Mouse (Mus musculus): Measurements from ENCODE around the gene Lrrfip1. TPM values are rescaled to one million over a fixed set of nuclear protein-coding genes. Genes with fewer than 3 reads are reported as not detected.

Gene Lrrfip1
- polyA plus RNA-seq, 1 experiment from 2014 or later = 60.4 TPM

GRCm38 (mm10) chr1:91035266-91035665, 36.7 kb downstream of the Lrrfip1 start:
- Histone ChIP-seq H3K36me3 (ENCODE audit: control insufficient read depth, insufficient read depth, low read length) (no peaks in the 10 kb centered on the region), H3K4me3 (ENCODE audit: low read depth, low read length) (no peak overlapping the region), H3K4me1 (replicated peaks; ENCODE audit: control insufficient read depth, insufficient read depth, low read length) (peaks cover 9% of the 10 kb centered on the region), H3K27me3 (replicated peaks; ENCODE audit: control insufficient read depth, insufficient read depth, low read length) (no peaks in the 10 kb centered on the region), H3K4me2 (ENCODE audit: low read length) (no peak overlapping the region), H3K27ac (ENCODE audit: low read depth) (no peak overlapping the region), H3K9ac (ENCODE audit: low read length) (no peak overlapping the region), H3K9me3 (ENCODE audit: control insufficient read depth, low read length) (no peaks in the 10 kb centered on the region)
- 75% methylated on average over 2 of the region's 2 CpGs for WGBS
- DNase-seq (ENCODE audit: low spot score) = no peak
- no peak for ATAC-seq (replicated peaks; ENCODE audit: low FRiP score, low TSS enrichment, low read depth)

GRCm38 (mm10) chr1:91037213-91037612, 38.7 kb downstream of the Lrrfip1 start:
- H3K9me3 ChIP-seq (ENCODE audit: control insufficient read depth, low read length) = no peaks in the 10 kb centered on the region
- no peaks in the 10 kb centered on the region for H3K36me3 ChIP-seq (ENCODE audit: control insufficient read depth, insufficient read depth, low read length)
- H3K4me2 ChIP-seq (ENCODE audit: low read length) = no peak overlapping the region
- ATAC-seq (replicated peaks; ENCODE audit: low FRiP score, low TSS enrichment, low read depth) (no peak), DNase-seq (ENCODE audit: low spot score) (no peak)
- no peak overlapping the region for H3K9ac ChIP-seq (ENCODE audit: low read length)
- H3K27ac ChIP-seq (ENCODE audit: low read depth) = no peak overlapping the region
- H3K4me3 ChIP-seq (ENCODE audit: low read depth, low read length) = no peak overlapping the region
- no peaks in the 10 kb centered on the region for H3K27me3 ChIP-seq (replicated peaks; ENCODE audit: control insufficient read depth, insufficient read depth, low read length)
- 86% methylated on average over 4 of the region's 4 CpGs for WGBS
- H3K4me1 ChIP-seq (replicated peaks; ENCODE audit: control insufficient read depth, insufficient read depth, low read length) = peaks cover 9% of the 10 kb centered on the region; the same call in 1 of the 2 replicates

GRCm38 (mm10) chr1:91038010-91038409, 39.5 kb downstream of the Lrrfip1 start:
- no peak for ATAC-seq (replicated peaks; ENCODE audit: low FRiP score, low TSS enrichment, low read depth)
- Histone ChIP-seq H3K27ac (ENCODE audit: low read depth) (no peak overlapping the region), H3K27me3 (replicated peaks; ENCODE audit: control insufficient read depth, insufficient read depth, low read length) (no peaks in the 10 kb centered on the region), H3K4me2 (ENCODE audit: low read length) (no peak overlapping the region), H3K36me3 (ENCODE audit: control insufficient read depth, insufficient read depth, low read length) (no peaks in the 10 kb centered on the region), H3K9me3 (ENCODE audit: control insufficient read depth, low read length) (no peaks in the 10 kb centered on the region), H3K4me1 (replicated peaks; ENCODE audit: control insufficient read depth, insufficient read depth, low read length) (peaks cover 5% of the 10 kb centered on the region; the same call in 1 of the 2 replicates), H3K9ac (ENCODE audit: low read length) (no peak overlapping the region), H3K4me3 (ENCODE audit: low read depth, low read length) (no peak overlapping the region)
- DNase-seq (ENCODE audit: low spot score) = no peak
- 82% methylated on average over 6 of the region's 6 CpGs for WGBS

GRCm38 (mm10) chr1:91038531-91038930, 40.0 kb downstream of the Lrrfip1 start:
- no peak overlapping the region for H3K4me3 ChIP-seq (ENCODE audit: low read depth, low read length)
- H3K9me3 ChIP-seq (ENCODE audit: control insufficient read depth, low read length) = no peaks in the 10 kb centered on the region
- peaks cover 7% of the 10 kb centered on the region; the same call in 1 of the 2 replicates for H3K4me1 ChIP-seq (replicated peaks; ENCODE audit: control insufficient read depth, insufficient read depth, low read length)
- 57% methylated on average over 6 of the region's 6 CpGs for WGBS
- no peak overlapping the region for H3K4me2 ChIP-seq (ENCODE audit: low read length)
- H3K27ac ChIP-seq (ENCODE audit: low read depth) = no peak overlapping the region
- H3K36me3 ChIP-seq (ENCODE audit: control insufficient read depth, insufficient read depth, low read length) = no peaks in the 10 kb centered on the region
- no peak for DNase-seq (ENCODE audit: low spot score)
- no peak overlapping the region for H3K9ac ChIP-seq (ENCODE audit: low read length)
- no peak for ATAC-seq (replicated peaks; ENCODE audit: low FRiP score, low TSS enrichment, low read depth)
- no peaks in the 10 kb centered on the region for H3K27me3 ChIP-seq (replicated peaks; ENCODE audit: control insufficient read depth, insufficient read depth, low read length)

GRCm38 (mm10) chr1:91041605-91042004, 43.1 kb downstream of the Lrrfip1 start:
- H3K4me2 ChIP-seq (ENCODE audit: low read length) = no peak overlapping the region
- WGBS = 65% methylated on average over 5 of the region's 5 CpGs
- no peak overlapping the region for H3K9ac ChIP-seq (ENCODE audit: low read length)
- no peaks in the 10 kb centered on the region for H3K9me3 ChIP-seq (ENCODE audit: control insufficient read depth, low read length)
- no peak overlapping the region for H3K4me3 ChIP-seq (ENCODE audit: low read depth, low read length)
- H3K4me1 ChIP-seq (replicated peaks; ENCODE audit: control insufficient read depth, insufficient read depth, low read length) = peaks cover 9% of the 10 kb centered on the region; the same call in 1 of the 2 replicates
- 0 out of 2 replicates have a peak overlapping the region, but pooled peaks have one; percentile 24 for H3K27ac ChIP-seq (ENCODE audit: low read depth)
- peak; percentile 48; the same call in 1 of the 2 replicates for ATAC-seq (replicated peaks; ENCODE audit: low FRiP score, low TSS enrichment, low read depth)
- no peak for DNase-seq (ENCODE audit: low spot score)
- no peaks in the 10 kb centered on the region for H3K36me3 ChIP-seq (ENCODE audit: control insufficient read depth, insufficient read depth, low read length)
- no peaks in the 10 kb centered on the region for H3K27me3 ChIP-seq (replicated peaks; ENCODE audit: control insufficient read depth, insufficient read depth, low read length)

- Histone ChIP-seq H3K27me3 (replicated peaks; ENCODE audit: control insufficient read depth, insufficient read depth, low read length) (no peaks in the 10 kb centered on the region), H3K9ac (ENCODE audit: low read length) (no peak overlapping the region), H3K4me3 (ENCODE audit: low read depth, low read length) (no peak overlapping the region), H3K4me1 (replicated peaks; ENCODE audit: control insufficient read depth, insufficient read depth, low read length) (peaks cover 9% of the 10 kb centered on the region; the same call in 1 of the 2 replicates), H3K4me2 (ENCODE audit: low read length) (no peak overlapping the region), H3K27ac (ENCODE audit: low read depth) (no peak overlapping the region; the same call in 1 of the 2 replicates), H3K9me3 (ENCODE audit: control insufficient read depth, low read length) (no peaks in the 10 kb centered on the region), H3K36me3 (ENCODE audit: control insufficient read depth, insufficient read depth, low read length) (no peaks in the 10 kb centered on the region)
- DNase-seq (ENCODE audit: low spot score) = peak; percentile 58
- 52% methylated on average over 5 of the region's 5 CpGs for WGBS
- ATAC-seq (replicated peaks; ENCODE audit: low FRiP score, low TSS enrichment, low read depth) = no peak; the same call in 1 of the 2 replicates
Measured at GRCm38 (mm10) chr1:91043191-91043590, 44.7 kb downstream of the Lrrfip1 start.

- Histone ChIP-seq H3K4me3 (ENCODE audit: low read depth, low read length) (no peak overlapping the region), H3K27me3 (replicated peaks; ENCODE audit: control insufficient read depth, insufficient read depth, low read length) (no peaks in the 10 kb centered on the region), H3K36me3 (ENCODE audit: control insufficient read depth, insufficient read depth, low read length) (no peaks in the 10 kb centered on the region), H3K9ac (ENCODE audit: low read length) (no peak overlapping the region), H3K9me3 (ENCODE audit: control insufficient read depth, low read length) (no peaks in the 10 kb centered on the region), H3K4me1 (replicated peaks; ENCODE audit: control insufficient read depth, insufficient read depth, low read length) (peaks cover 7% of the 10 kb centered on the region; the same call in 1 of the 2 replicates), H3K4me2 (ENCODE audit: low read length) (no peak overlapping the region), H3K27ac (ENCODE audit: low read depth) (no peak overlapping the region)
- DNase-seq (ENCODE audit: low spot score) = no peak
- WGBS = 82% methylated on average over 10 of the region's 10 CpGs
- no peak for ATAC-seq (replicated peaks; ENCODE audit: low FRiP score, low TSS enrichment, low read depth)
Measured at GRCm38 (mm10) chr1:91044176-91044575, 45.6 kb downstream of the Lrrfip1 start.

- 59% methylated on average over 3 of the region's 3 CpGs for WGBS
- DNase-seq (ENCODE audit: low spot score) (no peak), ATAC-seq (replicated peaks; ENCODE audit: low FRiP score, low TSS enrichment, low read depth) (no peak)
- Histone ChIP-seq H3K9me3 (ENCODE audit: control insufficient read depth, low read length) (no peaks in the 10 kb centered on the region), H3K27ac (ENCODE audit: low read depth) (no peak overlapping the region), H3K4me1 (replicated peaks; ENCODE audit: control insufficient read depth, insufficient read depth, low read length) (peaks cover 6% of the 10 kb centered on the region; the same call in 1 of the 2 replicates), H3K36me3 (ENCODE audit: control insufficient read depth, insufficient read depth, low read length) (no peaks in the 10 kb centered on the region), H3K4me3 (ENCODE audit: low read depth, low read length) (no peak overlapping the region), H3K9ac (ENCODE audit: low read length) (no peak overlapping the region), H3K27me3 (replicated peaks; ENCODE audit: control insufficient read depth, insufficient read depth, low read length) (no peaks in the 10 kb centered on the region), H3K4me2 (ENCODE audit: low read length) (no peak overlapping the region)
Measured at GRCm38 (mm10) chr1:91044648-91045047, 46.1 kb downstream of the Lrrfip1 start.

- H3K36me3 ChIP-seq (ENCODE audit: control insufficient read depth, insufficient read depth, low read length) = no peaks in the 10 kb centered on the region
- 68% methylated on average over 5 of the region's 5 CpGs for WGBS
- H3K4me1 ChIP-seq (replicated peaks; ENCODE audit: control insufficient read depth, insufficient read depth, low read length) = peaks cover 6% of the 10 kb centered on the region
- H3K9ac ChIP-seq (ENCODE audit: low read length) = no peak overlapping the region
- H3K27ac ChIP-seq (ENCODE audit: low read depth) = no peak overlapping the region
- no peaks in the 10 kb centered on the region for H3K27me3 ChIP-seq (replicated peaks; ENCODE audit: control insufficient read depth, insufficient read depth, low read length)
- no peak overlapping the region for H3K4me3 ChIP-seq (ENCODE audit: low read depth, low read length)
- H3K4me2 ChIP-seq (ENCODE audit: low read length) = no peak overlapping the region
- no peak for DNase-seq (ENCODE audit: low spot score)
- H3K9me3 ChIP-seq (ENCODE audit: control insufficient read depth, low read length) = no peaks in the 10 kb centered on the region
- ATAC-seq (replicated peaks; ENCODE audit: low FRiP score, low TSS enrichment, low read depth) = no peak
Measured at GRCm38 (mm10) chr1:91046237-91046636, 47.7 kb downstream of the Lrrfip1 start.

All from intestine, embryonic 14.5 days (tissue).